Mouse (Mus musculus): ENCODE data around the gene Gm19426.

The Gm19426 gene

GRCm38 (mm10) chr2:84743561-84743960, at the start of gene Gm19426:
Gm19426 (minus strand) TSS chr2:84743655.
- peak; percentile 88 for DNase-seq (ENCODE audit: low read depth, low spot score)

GRCm38 (mm10) chr2:84793154-84793553, 49.7 kb upstream of the Gm19426 start:
- DNase-seq (ENCODE audit: low read depth, low spot score): no peak

DNA sequence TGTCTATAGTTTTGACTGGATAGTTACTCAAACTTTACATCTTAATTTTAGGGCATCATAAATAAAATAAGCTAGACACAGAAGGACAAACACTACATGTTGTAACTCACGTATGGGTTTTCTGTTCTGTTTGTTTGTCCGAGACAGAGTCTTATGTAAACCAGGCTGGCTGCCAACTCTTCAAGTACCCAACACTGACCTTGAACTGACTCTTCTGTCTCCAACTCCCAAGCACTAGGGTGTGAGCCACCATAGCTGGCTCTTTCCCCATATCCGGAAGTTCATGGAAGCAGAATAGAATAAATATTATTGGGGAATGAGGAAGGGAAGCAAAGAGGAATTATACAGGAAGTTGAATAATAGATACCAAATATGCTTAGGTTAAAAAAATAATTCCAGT, 49.1 kb upstream of the Gm19426 start:
- no peak for DNase-seq (ENCODE audit: low read depth, low spot score)

DNA sequence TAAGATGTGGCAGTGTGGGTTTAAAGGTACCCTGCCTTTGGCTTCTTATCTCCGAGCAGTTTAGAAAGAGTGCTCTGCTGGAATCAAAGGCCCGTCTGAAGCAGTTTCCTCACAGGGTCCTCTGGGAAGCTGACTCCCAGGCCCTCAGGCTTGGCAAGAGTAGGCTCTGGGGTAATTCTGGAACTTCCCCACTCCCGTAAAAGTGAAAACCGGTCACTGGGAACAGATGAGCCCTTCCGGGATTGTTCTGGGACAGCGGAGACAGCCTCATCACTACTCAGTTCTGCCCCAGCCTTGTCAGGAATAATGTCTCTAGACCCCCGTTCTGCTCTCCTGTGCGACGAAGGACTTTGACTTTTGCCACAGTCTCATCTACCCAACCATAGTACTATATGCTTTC, 47.0 kb upstream of the Gm19426 start:
- no peak for DNase-seq (ENCODE audit: low read depth, low spot score)

DNA sequence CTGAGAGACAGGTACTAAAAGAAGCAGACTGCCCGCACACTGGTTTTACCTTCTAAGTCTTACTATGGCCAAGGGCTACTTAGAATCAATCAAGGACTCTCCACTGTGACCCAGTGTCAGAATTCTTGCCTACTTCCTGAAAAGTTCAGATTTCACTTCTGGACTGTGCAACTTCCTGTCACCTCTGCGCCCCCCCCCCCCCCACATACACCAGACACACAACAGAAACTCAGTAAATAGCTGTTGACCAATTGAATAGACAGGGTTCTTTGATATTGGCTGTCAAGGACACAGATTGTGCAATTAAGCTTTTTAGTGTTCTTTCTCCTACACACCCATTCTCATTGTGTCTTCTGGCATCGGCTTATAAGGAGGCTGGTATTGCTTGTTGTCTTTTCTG, 44.9 kb upstream of the Gm19426 start:
- no peak for DNase-seq (ENCODE audit: low read depth, low spot score)

DNA sequence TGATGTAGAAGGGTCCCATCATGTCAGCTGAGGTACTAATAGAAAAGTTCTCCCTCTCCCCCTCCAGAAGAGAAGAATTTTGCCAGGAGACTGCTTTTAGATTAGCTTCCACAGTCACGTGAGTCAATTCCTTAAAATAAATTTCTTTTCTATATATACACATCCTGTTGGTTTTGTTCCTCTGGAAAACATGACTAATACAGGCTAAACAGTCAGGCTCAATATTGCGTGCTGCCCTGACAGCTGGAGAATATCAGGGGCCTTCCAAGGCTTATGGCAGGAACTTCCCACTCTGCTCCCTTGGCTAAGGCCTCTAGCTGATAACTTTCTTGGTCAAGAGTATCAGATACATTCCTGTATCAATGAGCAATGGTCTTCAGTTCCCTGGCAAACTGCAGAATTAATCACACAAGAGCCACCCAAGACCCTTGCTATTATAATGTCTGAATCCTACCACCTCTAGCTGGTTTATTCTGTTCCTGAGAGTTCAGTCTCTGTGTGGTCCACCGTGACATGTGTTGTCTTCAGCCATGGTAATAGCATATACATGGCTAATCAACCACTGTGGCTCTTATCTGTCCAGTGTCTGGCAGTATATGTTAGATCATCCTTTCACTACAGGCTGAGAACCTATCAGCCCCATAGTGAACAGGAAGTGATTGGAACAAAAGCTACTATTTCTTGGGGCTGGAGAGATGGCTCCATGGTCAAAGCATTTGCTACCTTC, 40.5 kb upstream of the Gm19426 start:
- no peak for DNase-seq (ENCODE audit: low read depth, low spot score)

DNA sequence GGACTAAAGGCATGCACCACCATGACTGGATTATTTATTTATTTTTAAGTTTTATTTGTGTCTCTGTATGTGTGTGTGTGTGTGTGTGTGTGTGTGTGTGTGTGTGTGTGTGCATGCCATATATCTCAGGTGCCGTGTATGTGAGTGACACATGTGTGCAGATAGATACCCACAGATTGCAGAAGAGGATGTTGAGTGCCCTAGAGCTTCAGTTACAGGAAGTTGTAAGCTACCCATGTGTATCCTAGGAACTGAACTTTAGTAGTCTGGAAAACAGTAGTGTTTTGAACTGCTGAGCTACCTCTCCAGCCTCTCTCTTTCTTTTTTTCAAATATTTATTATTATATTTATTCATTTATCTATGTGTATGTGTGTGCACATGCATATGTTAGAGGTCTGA, 39.9 kb upstream of the Gm19426 start:
- no peak for DNase-seq (ENCODE audit: low read depth, low spot score)

- no peak for DNase-seq (ENCODE audit: low read depth, low spot score)
These were observed 35.8 kb upstream of the Gm19426 start for GRCm38 (mm10) chr2:84779210-84779609.

- no peak for DNase-seq (ENCODE audit: low read depth, low spot score)
These were observed 34.3 kb upstream of the Gm19426 start for GRCm38 (mm10) chr2:84777706-84778105.

DNA sequence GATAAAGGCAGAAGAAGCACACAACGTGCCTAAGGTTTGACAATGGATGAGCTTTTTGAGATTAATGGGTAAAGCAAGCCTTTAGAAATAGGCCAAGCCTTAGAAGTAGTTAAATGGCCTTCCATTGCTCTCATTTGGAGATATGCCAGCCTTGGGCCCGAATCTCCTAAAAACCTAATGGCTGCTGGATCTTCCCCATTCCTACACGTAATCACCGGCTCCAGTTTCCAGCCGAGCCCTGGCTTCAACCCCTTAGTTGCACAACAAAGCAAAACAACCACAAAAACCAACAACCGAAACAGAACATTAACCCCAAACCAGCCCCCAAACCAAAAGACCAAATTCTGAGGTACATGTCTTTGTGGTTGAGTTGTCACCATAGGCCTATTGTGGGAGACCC, 32.2 kb upstream of the Gm19426 start:
- DNase-seq (ENCODE audit: low read depth, low spot score): no peak

DNA sequence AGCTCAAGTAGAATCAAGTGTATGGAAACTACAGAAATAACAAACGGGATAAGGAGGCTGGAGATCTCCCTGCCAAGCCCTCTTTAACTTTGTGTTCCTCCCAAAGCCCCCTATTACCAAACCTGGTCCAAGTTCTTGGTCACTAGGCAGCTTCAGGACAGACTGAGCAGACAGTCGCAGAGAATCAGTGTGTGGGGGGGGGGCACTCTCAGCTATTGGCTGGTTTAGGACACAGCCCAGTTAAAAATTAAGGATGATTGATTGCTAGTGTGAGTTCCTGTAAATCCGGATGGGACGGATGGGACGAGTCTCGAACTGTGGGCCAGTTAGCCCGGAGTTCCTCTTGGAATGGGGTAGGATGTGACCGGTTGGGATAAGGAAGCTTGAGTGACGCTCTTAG, 31.8 kb upstream of the Gm19426 start, which contains the start of gene Serping1:
Gene Serping1 (minus strand): TSS at position 204 of the 400 bp plus-strand sequence.
- no peak for DNase-seq (ENCODE audit: low read depth, low spot score)

DNA sequence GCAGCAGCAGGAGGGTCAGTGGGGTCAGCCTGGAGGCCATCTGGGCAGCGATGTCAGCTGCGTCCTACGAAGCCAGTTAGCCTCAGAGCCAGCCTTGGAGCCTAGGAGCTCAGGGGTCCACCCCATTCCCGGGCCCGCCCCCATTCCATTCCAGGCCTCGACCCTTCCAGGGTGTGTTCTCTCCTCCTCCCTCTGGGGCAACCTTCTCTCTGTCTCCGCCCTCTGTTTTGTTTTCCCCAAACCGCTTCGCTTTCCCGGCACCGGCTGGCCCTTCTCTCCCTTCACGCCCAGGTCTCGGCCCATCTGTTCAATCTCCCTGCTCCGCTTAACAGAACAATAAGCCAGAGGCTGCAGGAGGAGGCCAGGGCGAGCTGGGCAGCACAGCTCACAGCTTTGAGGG, 31.3 kb upstream of the Gm19426 start:
- DNase-seq (ENCODE audit: low read depth, low spot score): no peak

DNA sequence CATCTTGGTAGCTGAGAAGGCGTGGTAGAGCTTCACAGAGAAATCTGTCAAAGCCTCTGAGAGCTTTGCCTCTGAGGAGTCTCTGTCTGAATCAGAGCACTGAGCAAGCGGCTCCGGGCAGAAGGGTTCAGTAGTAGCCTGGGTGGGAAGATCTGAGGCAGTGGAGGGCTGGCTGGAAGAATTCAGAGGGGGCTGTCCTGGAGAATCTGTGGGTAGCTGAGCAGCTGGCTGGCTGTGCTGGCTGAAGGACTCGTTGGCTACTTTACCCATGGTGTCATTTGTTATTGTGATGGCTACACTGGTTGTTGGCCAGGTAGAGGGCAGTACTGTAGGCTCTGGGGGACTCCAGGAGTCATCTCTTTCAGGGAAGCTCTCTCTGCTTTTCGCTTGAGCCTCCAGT, 29.7 kb upstream of the Gm19426 start:
- DNase-seq (ENCODE audit: low read depth, low spot score): no peak

DNA sequence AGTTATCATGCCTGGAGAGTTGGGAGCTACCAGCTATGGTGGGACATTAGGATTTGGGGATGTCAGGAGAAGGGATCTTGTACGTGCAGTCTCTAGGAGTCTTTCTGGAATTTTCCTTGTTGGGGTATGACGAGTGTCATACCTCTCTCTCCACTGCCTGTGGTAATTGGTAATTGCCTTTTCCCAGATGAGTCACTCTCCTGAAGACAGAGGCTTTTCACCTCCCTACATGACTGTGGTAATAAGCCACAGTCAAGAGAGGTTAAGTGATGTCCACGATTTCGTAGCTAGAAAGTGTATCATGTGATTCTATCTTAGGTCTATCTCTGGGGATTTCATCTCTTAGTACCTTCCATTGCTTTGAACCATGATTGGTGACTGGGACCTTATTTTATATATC, 29.0 kb upstream of the Gm19426 start:
- DNase-seq (ENCODE audit: low read depth, low spot score): no peak

DNA sequence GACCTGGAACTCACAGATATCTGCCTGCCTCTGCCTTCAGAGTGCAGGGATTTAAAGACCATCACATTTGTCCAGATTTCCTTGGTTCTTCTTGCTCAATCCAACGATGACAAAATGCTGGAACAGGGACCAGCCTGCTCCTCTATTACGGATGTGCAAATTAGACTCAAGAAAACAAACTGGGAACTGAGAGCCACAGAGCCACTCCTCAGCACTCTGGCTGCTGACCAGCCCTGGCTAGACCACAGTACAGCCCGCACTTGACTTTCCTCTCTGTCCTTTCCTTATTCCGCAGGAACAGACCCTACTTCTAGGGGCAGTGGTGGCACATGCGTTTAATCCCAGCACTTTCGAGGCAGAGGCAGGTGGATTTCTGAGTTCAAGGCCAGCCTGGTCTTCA, 27.0 kb upstream of the Gm19426 start:
- no peak for DNase-seq (ENCODE audit: low read depth, low spot score)

- no peak for DNase-seq (ENCODE audit: low read depth, low spot score)
These were observed 19.4 kb upstream of the Gm19426 start for GRCm38 (mm10) chr2:84762818-84763217.

- DNase-seq (ENCODE audit: low read depth, low spot score): no peak
These were observed 18.8 kb upstream of the Gm19426 start for GRCm38 (mm10) chr2:84762295-84762694.

- DNase-seq (ENCODE audit: low read depth, low spot score): no peak
These were observed 18.4 kb upstream of the Gm19426 start for GRCm38 (mm10) chr2:84761840-84762239.

DNA sequence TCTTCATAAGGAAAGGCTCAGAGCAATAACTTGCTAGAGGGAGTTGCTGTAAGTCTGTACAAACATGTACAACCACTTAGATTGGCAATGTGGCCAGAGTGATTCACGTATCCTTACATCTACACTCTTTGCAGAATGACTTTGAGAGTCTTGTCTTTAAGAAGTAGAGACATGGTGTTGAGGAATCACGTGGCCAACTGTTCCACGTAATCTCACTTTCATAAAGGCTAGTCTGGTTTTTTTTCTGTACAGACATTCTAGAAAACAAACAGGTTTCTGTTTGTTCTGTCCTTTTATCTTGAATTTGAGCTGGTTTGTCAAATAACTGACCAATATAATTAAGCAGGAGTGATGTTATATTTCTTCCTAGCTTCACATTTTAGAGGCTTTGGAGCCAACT, 17.9 kb upstream of the Gm19426 start:
- DNase-seq (ENCODE audit: low read depth, low spot score): no peak

DNA sequence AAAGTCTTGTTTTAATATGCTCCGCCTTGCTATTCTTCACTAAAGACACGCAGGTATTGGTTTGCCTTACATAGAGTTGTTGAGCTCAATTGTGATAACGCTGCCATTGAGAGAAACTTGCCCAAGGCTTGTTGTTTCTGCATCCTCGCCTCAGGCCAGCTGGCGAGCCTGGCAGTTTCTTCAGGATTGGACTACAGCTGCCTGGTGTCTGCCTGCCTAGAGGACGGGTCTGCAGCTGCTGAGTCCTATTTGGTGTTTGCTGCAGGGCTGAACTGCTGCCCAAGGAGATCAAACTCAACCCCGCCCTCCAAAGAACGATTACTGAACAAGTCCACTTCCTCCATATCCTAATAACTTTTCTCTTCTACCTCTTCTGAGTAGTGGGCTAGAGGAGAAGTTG, 17.3 kb upstream of the Gm19426 start:
- DNase-seq (ENCODE audit: low read depth, low spot score): no peak

DNA sequence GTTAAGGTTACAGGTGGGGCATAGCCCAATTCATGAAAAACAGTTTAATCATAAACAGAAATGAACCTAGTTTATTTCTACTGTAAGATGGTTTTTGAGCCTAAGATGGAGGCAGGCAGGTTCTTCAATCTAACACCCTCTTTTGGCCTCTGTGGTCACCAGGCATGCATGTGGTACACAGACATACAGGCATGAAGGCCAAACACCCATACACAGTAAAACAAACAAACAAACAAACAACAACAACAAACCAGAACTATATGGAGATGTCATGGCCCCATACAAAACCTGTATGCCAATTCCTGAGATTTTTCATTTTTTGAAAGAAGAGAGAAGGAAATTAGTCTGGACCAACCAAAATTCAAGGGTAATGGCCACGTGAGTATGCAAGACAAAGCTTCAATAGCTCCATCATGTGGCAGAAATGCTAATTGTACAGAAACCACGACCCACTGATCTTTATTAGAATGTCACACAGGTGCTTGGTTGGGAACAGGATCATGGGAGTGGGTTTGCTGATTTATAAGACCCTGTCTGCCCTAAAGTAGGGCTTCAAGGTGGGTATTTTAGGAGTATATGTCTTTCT, 15.2 kb upstream of the Gm19426 start:
- no peak for DNase-seq (ENCODE audit: low read depth, low spot score)

- no peak for DNase-seq (ENCODE audit: low read depth, low spot score)
These were observed 13.7 kb upstream of the Gm19426 start for GRCm38 (mm10) chr2:84757026-84757682.

- no peak for DNase-seq (ENCODE audit: low read depth, low spot score)
These were observed 12.8 kb upstream of the Gm19426 start for GRCm38 (mm10) chr2:84756245-84756644.

All from WW6 (cell line).